Mouse (Mus musculus): ENCODE measurements around the gene Olfr461. TPM values are rescaled to one million over a fixed set of nuclear protein-coding genes. Genes with fewer than 3 reads are reported as not detected.
"Not testable (repeated sequence)": the region's sequence is repeated elsewhere in the genome, so short reads cannot be mapped to it uniquely, and the experiment has no call there.

The Olfr461 gene
- polyA plus RNA-seq (2017; shearing (Covaris generic)): not detected

- no peak for ATAC-seq
Observed at GRCm38 (mm10) chr6:40554950-40555349, at the start of gene Olfr461. Gene Olfr461, minus strand, starts transcription at chr6:40555050.

- ATAC-seq: not testable (repeated sequence)
Observed at GRCm38 (mm10) chr6:40598546-40598945, 43.7 kb upstream of the Olfr461 start.

- no peak for ATAC-seq
Observed at GRCm38 (mm10) chr6:40594804-40595550, 40.1 kb upstream of the Olfr461 start.

GRCm38 (mm10) chr6:40588346-40588745, 33.5 kb upstream of the Olfr461 start:
- no peak for ATAC-seq

- no peak for ATAC-seq
Observed at GRCm38 (mm10) chr6:40585645-40586044, 30.8 kb upstream of the Olfr461 start, which contains the start of gene Clec5a. Gene Clec5a, minus strand, starts transcription at chr6:40585821.

- ATAC-seq: no peak
Observed at GRCm38 (mm10) chr6:40584336-40584735, 29.5 kb upstream of the Olfr461 start.

- ATAC-seq: no peak
Observed at GRCm38 (mm10) chr6:40576305-40576704, 21.5 kb upstream of the Olfr461 start.

- ATAC-seq: no peak
Observed at GRCm38 (mm10) chr6:40573618-40574017, 18.8 kb upstream of the Olfr461 start.

GRCm38 (mm10) chr6:40569187-40569586, 14.3 kb upstream of the Olfr461 start, which contains the start of gene Olfr460:
Gene Olfr460, plus strand, starts transcription at chr6:40569487.
- no peak for ATAC-seq

GRCm38 (mm10) chr6:40544690-40545089, 10.2 kb downstream of the Olfr461 start:
- ATAC-seq: no peak

- no peak for ATAC-seq
Observed at GRCm38 (mm10) chr6:40519408-40519807, 35.4 kb downstream of the Olfr461 start, which contains the start of gene Prss37. Gene Prss37, minus strand, starts transcription at chr6:40519508.

- ATAC-seq: no peak
Observed at GRCm38 (mm10) chr6:40493229-40493628, 61.6 kb downstream of the Olfr461 start, which contains the start of gene Tas2r108. Gene Tas2r108, plus strand, starts transcription at chr6:40493529.

Other genes starting within 250 kb of the Olfr461 start
- 10 to 100 TPM; 42.6 to 70.6 (median 59.1) TPM for gene Agk, start 229.9 kb downstream of the Olfr461 start, polyA plus RNA-seq (2017; shearing (Covaris generic))
- 1 to 10 TPM; 3.2 to 9.1 (median 6.1) TPM for gene E330009J07Rik, start 118.9 kb downstream of the Olfr461 start, polyA plus RNA-seq (2017; shearing (Covaris generic))
- gene Wee2, start 116.0 kb downstream of the Olfr461 start, polyA plus RNA-seq (2017; shearing (Covaris generic)): not detected
- gene Ssbp1, start 83.7 kb downstream of the Olfr461 start, polyA plus RNA-seq (2017; shearing (Covaris generic)): 100 to 1,000 TPM; 108 to 133 (median 114) TPM
- not detected for gene Tas2r137, start 63.8 kb downstream of the Olfr461 start, polyA plus RNA-seq (2017; shearing (Covaris generic))
- not detected for gene Tas2r108, start 61.5 kb downstream of the Olfr461 start, polyA plus RNA-seq (2017; shearing (Covaris generic))
- gene Prss37, start 35.5 kb downstream of the Olfr461 start, polyA plus RNA-seq (2017; shearing (Covaris generic)): not detected
- not detected for gene Olfr460, start 14.4 kb upstream of the Olfr461 start, polyA plus RNA-seq (2017; shearing (Covaris generic))
- gene Clec5a, start 30.8 kb upstream of the Olfr461 start, polyA plus RNA-seq (2017; shearing (Covaris generic)): not detected
- gene Tas2r138, start 58.3 kb upstream of the Olfr461 start, polyA plus RNA-seq (2017; shearing (Covaris generic)): not detected
- gene Mgam, start 73.8 kb upstream of the Olfr461 start, polyA plus RNA-seq (2017; shearing (Covaris generic)): under 1 TPM in 1 of 3 experiments, not detected in 2; 0.34 TPM

All from inflammation-experienced regulatory T-cells, adult 6 months (primary cell).